Mouse (Mus musculus): ENCODE data around the gene Gfpt1.
A peak's percentile ranks its signal among the peaks of the same experiment; 100 is the strongest.
"Not testable (repeated sequence)": the region's sequence is repeated elsewhere in the genome, so short reads cannot be mapped to it uniquely, and the experiment has no call there.

Gene Gfpt1

GRCm38 (mm10) chr6:87042004-87042336 is 676 bp upstream of the Gfpt1 start:
- no peak for DNase-seq (ENCODE audit: low spot score)

GRCm38 (mm10) chr6:87043131-87043516 is 478 bp downstream of the Gfpt1 start:
- no peak for DNase-seq (ENCODE audit: low spot score)

GRCm38 (mm10) chr6:87044895-87045294 is 2.2 kb downstream of the Gfpt1 start:
- DNase-seq (ENCODE audit: low spot score) = no peak

- no peak for DNase-seq (ENCODE audit: low spot score)
Measured at GRCm38 (mm10) chr6:87045507-87045906, 2.9 kb downstream of the Gfpt1 start.

GRCm38 (mm10) chr6:87048712-87049111 is 6.1 kb downstream of the Gfpt1 start:
- not testable (repeated sequence) for DNase-seq (ENCODE audit: low spot score)

- no peak for DNase-seq (ENCODE audit: low spot score)
Measured at GRCm38 (mm10) chr6:87051886-87052425, 9.3 kb downstream of the Gfpt1 start.

- no peak for DNase-seq (ENCODE audit: low spot score)
Measured at GRCm38 (mm10) chr6:87054193-87054592, 11.5 kb downstream of the Gfpt1 start.

GRCm38 (mm10) chr6:87059754-87060153 is 17.1 kb downstream of the Gfpt1 start:
- no peak for DNase-seq (ENCODE audit: low spot score)

- DNase-seq (ENCODE audit: low spot score) = no peak
Measured at GRCm38 (mm10) chr6:87063586-87063985, 20.9 kb downstream of the Gfpt1 start.

GRCm38 (mm10) chr6:87068209-87068608 is 25.6 kb downstream of the Gfpt1 start:
- no peak for DNase-seq (ENCODE audit: low spot score)

- DNase-seq (ENCODE audit: low spot score) = no peak
Measured at GRCm38 (mm10) chr6:87069195-87069900, 26.7 kb downstream of the Gfpt1 start.

GRCm38 (mm10) chr6:87070641-87071040 is 28.0 kb downstream of the Gfpt1 start:
- DNase-seq (ENCODE audit: low spot score) = no peak

GRCm38 (mm10) chr6:87072759-87073158 is 30.1 kb downstream of the Gfpt1 start:
- no peak for DNase-seq (ENCODE audit: low spot score)

GRCm38 (mm10) chr6:87075092-87075685 is 32.5 kb downstream of the Gfpt1 start:
- DNase-seq (ENCODE audit: low spot score) = no peak

GRCm38 (mm10) chr6:87079457-87079856 is 36.8 kb downstream of the Gfpt1 start:
- no peak for DNase-seq (ENCODE audit: low spot score)

GRCm38 (mm10) chr6:87085026-87085425 is 42.4 kb downstream of the Gfpt1 start:
- peak; percentile 45 for DNase-seq (ENCODE audit: low spot score)

GRCm38 (mm10) chr6:87088356-87088755 is 45.7 kb downstream of the Gfpt1 start:
- DNase-seq (ENCODE audit: low spot score) = no peak

GRCm38 (mm10) chr6:87090877-87091276 is 48.2 kb downstream of the Gfpt1 start:
- DNase-seq (ENCODE audit: low spot score) = no peak

- no peak for DNase-seq (ENCODE audit: low spot score)
Measured at GRCm38 (mm10) chr6:87092476-87092875, 49.8 kb downstream of the Gfpt1 start.

GRCm38 (mm10) chr6:87093631-87094030 is 51.0 kb downstream of the Gfpt1 start:
- not testable (repeated sequence) for DNase-seq (ENCODE audit: low spot score)

GRCm38 (mm10) chr6:87099261-87099660 is 56.6 kb downstream of the Gfpt1 start:
- no peak for DNase-seq (ENCODE audit: low spot score)

GRCm38 (mm10) chr6:87099671-87100296 is 57.1 kb downstream of the Gfpt1 start:
- no peak for DNase-seq (ENCODE audit: low spot score)
